Mouse (Mus musculus) brain, embryonic 14.5 days (tissue): Measurements from ENCODE around the gene Btbd17. TPM values are rescaled to one million over a fixed set of nuclear protein-coding genes. Genes with fewer than 3 reads are reported as not detected.
A peak's percentile ranks its signal among the peaks of the same experiment; 100 is the strongest.

Experiments
- DNase-seq: peaks from one replicate; pipeline ENCODE4 v3.0.0-alpha.2; 2011; ENCODE audit warnings: low read depth
- CTCF ChIP-seq: fragments of 200-500 bp; IDR thresholded peaks from 2 replicates; pipeline ENCODE4 v1.5.1; 2012; ENCODE audit warnings: inconsistent platforms, mild to moderate bottlenecking, moderate library complexity, borderline replicate concordance; ENCODE audit not compliant: insufficient read depth, insufficient read length; ENCODE audit errors: extremely low read depth
- POLR2A ChIP-seq: fragments of 200-500 bp; IDR thresholded peaks from 2 replicates; pipeline ENCODE4 v1.6.1; 2012; ENCODE audit warnings: mild to moderate bottlenecking, inconsistent platforms, borderline replicate concordance; ENCODE audit not compliant: poor library complexity, insufficient read depth, insufficient read length, severe bottlenecking; ENCODE audit errors: extremely low read depth
- polyA plus RNA-seq: library from polyadenylated mRNA; depleted of rRNA; stranded (reverse); fragments of >200 nt; gene quantifications from 2 replicates; pipeline ENCODE4 v1.2.3, GENCODE M21; 2012; rRNA removed

The Btbd17 gene
- polyA plus RNA-seq, 1 experiment, result 36.2 TPM

GRCm38 (mm10) chr11:114789061-114789714, 6.6 kb downstream of the Btbd17 start:
- TF ChIP-seq CTCF (peak; percentile 97), POLR2A (no peak)
- peak; percentile 86 for DNase-seq

- TF ChIP-seq CTCF (no peak), POLR2A (no peak)
- no peak for DNase-seq
Observed at GRCm38 (mm10) chr11:114787611-114788010, 8.1 kb downstream of the Btbd17 start.

- TF ChIP-seq POLR2A (no peak), CTCF (no peak)
- DNase-seq, result peak; percentile 85
Observed at GRCm38 (mm10) chr11:114786326-114786725, 9.4 kb downstream of the Btbd17 start.

- TF ChIP-seq CTCF, result no peak
- TF ChIP-seq POLR2A, result no peak
- no peak for DNase-seq
Observed at GRCm38 (mm10) chr11:114785892-114786291, 9.9 kb downstream of the Btbd17 start.

- no peak for TF ChIP-seq CTCF
- no peak for TF ChIP-seq POLR2A
- peak; percentile 36 for DNase-seq
Observed at GRCm38 (mm10) chr11:114780076-114780475, 15.7 kb downstream of the Btbd17 start.

- no peak for TF ChIP-seq CTCF
- TF ChIP-seq POLR2A, result no peak
- no peak for DNase-seq
Observed at GRCm38 (mm10) chr11:114771896-114772295, 23.8 kb downstream of the Btbd17 start.

- peak; percentile 39 for DNase-seq
- TF ChIP-seq CTCF (no peak), POLR2A (no peak)
Observed at GRCm38 (mm10) chr11:114769911-114770310, 25.8 kb downstream of the Btbd17 start.

GRCm38 (mm10) chr11:114764820-114765818, 30.6 kb downstream of the Btbd17 start, which contains the start of gene Kif19a:
Gene Kif19a (plus strand): TSS chr11:114765388.
- DNase-seq, result peak; percentile 66
- TF ChIP-seq CTCF (no peak), POLR2A (no peak)

- DNase-seq, result no peak
- TF ChIP-seq POLR2A (no peak), CTCF (no peak)
Observed at GRCm38 (mm10) chr11:114747564-114748138, 48.1 kb downstream of the Btbd17 start.

- TF ChIP-seq POLR2A (no peak), CTCF (peak; percentile 98)
- DNase-seq, result peak; percentile 92
Observed at GRCm38 (mm10) chr11:114745134-114745533, 50.6 kb downstream of the Btbd17 start.

- DNase-seq, result peak; percentile 73
- no peak for TF ChIP-seq CTCF
- TF ChIP-seq POLR2A, result no peak
Observed at GRCm38 (mm10) chr11:114741451-114741850, 54.3 kb downstream of the Btbd17 start.

Other genes with a start within 250 kb of the Btbd17 start
- gene Rpl38, start 127.4 kb downstream of the Btbd17 start, polyA plus RNA-seq, result 1,736 and 1,742 TPM in 2 replicates
- 17.8 and 25.4 TPM in 2 replicates for gene Ttyh2, start 120.5 kb downstream of the Btbd17 start, polyA plus RNA-seq
- gene Dnaic2, start 68.5 kb downstream of the Btbd17 start, polyA plus RNA-seq, result 2.9 TPM in 2 replicates
- gene Kif19a, start 30.6 kb downstream of the Btbd17 start, polyA plus RNA-seq, result 0.76 and 0.97 TPM in 2 replicates
- gene Gpr142, start 3.0 kb upstream of the Btbd17 start, polyA plus RNA-seq, result 0.07 and 0.08 TPM in 2 replicates
- 4.1 and 7.4 TPM in 2 replicates for gene Gprc5c, start 55.2 kb upstream of the Btbd17 start, polyA plus RNA-seq
- gene Cd300a, start 94.1 kb upstream of the Btbd17 start, polyA plus RNA-seq, result 0.53 and 0.60 TPM in 2 replicates
- 0.04 and 0.07 TPM in 2 replicates for gene Cd300lb, start 138.4 kb upstream of the Btbd17 start, polyA plus RNA-seq
- 0.15 TPM in 1 of 2 replicates, not detected in the other for gene Cd300c, start 173.2 kb upstream of the Btbd17 start, polyA plus RNA-seq
- 0.06 and 0.11 TPM in 2 replicates for gene Cd300ld, start 194.0 kb upstream of the Btbd17 start, polyA plus RNA-seq
- gene Cd300c2, start 205.9 kb upstream of the Btbd17 start, polyA plus RNA-seq, result 1.0 and 1.5 TPM in 2 replicates
- not detected in 2 replicates for gene Cd300ld2, start 220.2 kb upstream of the Btbd17 start, polyA plus RNA-seq
- 0.16 and 0.21 TPM in 2 replicates for gene Cd300ld4, start 231.1 kb upstream of the Btbd17 start, polyA plus RNA-seq
- 0.21 and 0.23 TPM in 2 replicates for gene Cd300ld5, start 241.8 kb upstream of the Btbd17 start, polyA plus RNA-seq